Mouse (Mus musculus) spleen, adult 2 months (tissue): ENCODE data around the gene Col27a1. TPM values are rescaled to one million over a fixed set of nuclear protein-coding genes. Genes with fewer than 3 reads are reported as not detected.
A peak's percentile ranks its signal among the peaks of the same experiment; 100 is the strongest.

Experiments
- DNase-seq, 2 experiments: peaks; one replicate each; pipeline versions ENCODE4 v3.0.0 to v3.0.0-alpha.2; 2012 to 2021; ENCODE audit warnings: low spot score in 2 of 2, low read depth in 1 of 2
- H3K27ac ChIP-seq: fragments of 200-500 bp; 2 replicates; pipeline ENCODE4 v1.5.1; 2012; ENCODE audit warnings: low read length, inconsistent platforms; ENCODE audit not compliant: insufficient read depth
- H3K27me3 ChIP-seq: fragments of 200-500 bp; 2 replicates; pipeline ENCODE4 v1.6.1; 2012; ENCODE audit warnings: mild to moderate bottlenecking, moderate library complexity, low read length, inconsistent platforms; ENCODE audit not compliant: control insufficient read depth, insufficient read depth
- H3K36me3 ChIP-seq: fragments of 200-500 bp; 2 replicates; pipeline ENCODE4 v1.6.1; 2012; ENCODE audit warnings: mild to moderate bottlenecking, low read length, inconsistent platforms; ENCODE audit not compliant: control insufficient read depth, insufficient read depth
- H3K4me1 ChIP-seq: fragments of 200-500 bp; 2 replicates; pipeline ENCODE4 v1.6.1; 2011; ENCODE audit warnings: inconsistent platforms; ENCODE audit not compliant: control insufficient read depth, insufficient read depth, insufficient read length
- H3K4me3 ChIP-seq: fragments of 200-500 bp; 2 replicates; pipeline ENCODE4 v1.5.1; 2011; ENCODE audit warnings: mild to moderate bottlenecking, inconsistent platforms; ENCODE audit not compliant: insufficient read depth, insufficient read length; ENCODE audit errors: extremely low read depth
- CTCF ChIP-seq: fragments of 200-500 bp; IDR thresholded peaks from 2 replicates; pipeline ENCODE4 v1.5.1; 2011; ENCODE audit warnings: mild to moderate bottlenecking, inconsistent platforms; ENCODE audit not compliant: insufficient read depth, insufficient read length, insufficient replicate concordance; ENCODE audit errors: extremely low read depth
- POLR2A ChIP-seq: fragments of 200-500 bp; IDR thresholded peaks from 2 replicates; pipeline ENCODE4 v1.6.1; 2011; ENCODE audit warnings: low read depth, low read length, inconsistent platforms
- WGBS: fragments of 180-500 bp; shearing (Covaris S2); methylation state at CpG from one replicate; pipeline ENCODE4 v1.1.7; 2018; 5-methylcytosine and 5-hydroxymethylcytosine counted together
- polyA plus RNA-seq: library from polyadenylated mRNA; depleted of rRNA; stranded (reverse); fragments of >200 nt; gene quantifications from 2 replicates; pipeline ENCODE4 v1.2.3, GENCODE M21; 2012

Gene Col27a1
- polyA plus RNA-seq, 1 experiment = 9.1 TPM

DNA sequence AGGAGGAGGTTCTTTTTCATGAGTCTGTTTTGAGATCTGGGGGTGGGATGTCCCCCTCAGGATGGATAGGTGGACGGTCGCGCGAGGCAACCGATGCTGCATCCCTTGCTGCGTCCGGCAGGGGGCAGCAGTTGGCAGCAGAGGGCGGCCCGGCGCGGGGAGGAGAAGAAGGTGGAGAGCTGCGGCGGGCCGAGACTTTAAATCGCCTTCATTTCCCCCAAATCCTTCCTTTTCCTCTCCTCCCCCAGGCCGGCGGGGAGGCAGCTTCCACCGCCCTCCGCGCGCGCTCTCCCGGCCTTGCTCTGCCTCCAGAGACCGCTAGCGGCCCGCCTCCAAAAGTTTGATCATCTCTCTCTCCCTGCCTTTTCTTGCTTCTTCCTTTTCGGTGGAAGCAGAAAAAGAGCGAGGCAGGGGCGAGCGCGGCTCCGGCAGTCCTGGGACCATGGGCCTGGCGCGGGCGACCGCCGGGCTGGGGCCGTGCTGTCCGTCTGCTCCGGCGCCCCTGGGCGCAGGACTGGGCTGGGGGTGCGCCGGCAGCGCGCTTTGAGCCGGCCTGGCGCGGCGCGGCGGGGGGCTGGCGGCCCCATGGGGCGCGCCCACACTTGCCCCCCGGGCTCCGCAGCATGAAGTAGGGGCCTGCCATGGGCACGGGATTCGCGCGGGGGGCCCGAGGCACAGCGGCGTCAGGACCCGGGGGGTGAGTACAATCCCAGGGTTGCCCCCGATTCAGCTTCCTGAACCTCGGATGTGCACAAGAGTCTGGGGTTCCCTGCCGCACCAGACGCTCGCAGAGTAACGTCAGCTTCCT, 1.6 kb downstream of the Col27a1 start:
- no peak overlapping the region for H3K27ac ChIP-seq
- peak; percentile 21 to 73 for DNase-seq
- H3K27me3 ChIP-seq = peaks cover 10% of the 10 kb centered on the region
- peak overlapping the region; percentile 64 for H3K4me3 ChIP-seq
- no peaks in the 10 kb centered on the region for H3K36me3 ChIP-seq
- WGBS = under 1% methylated on average over 69 of the region's 71 CpGs
- peaks cover 7% of the 10 kb centered on the region for H3K4me1 ChIP-seq
- TF ChIP-seq POLR2A (no peak), CTCF (peak; percentile 91)

DNA sequence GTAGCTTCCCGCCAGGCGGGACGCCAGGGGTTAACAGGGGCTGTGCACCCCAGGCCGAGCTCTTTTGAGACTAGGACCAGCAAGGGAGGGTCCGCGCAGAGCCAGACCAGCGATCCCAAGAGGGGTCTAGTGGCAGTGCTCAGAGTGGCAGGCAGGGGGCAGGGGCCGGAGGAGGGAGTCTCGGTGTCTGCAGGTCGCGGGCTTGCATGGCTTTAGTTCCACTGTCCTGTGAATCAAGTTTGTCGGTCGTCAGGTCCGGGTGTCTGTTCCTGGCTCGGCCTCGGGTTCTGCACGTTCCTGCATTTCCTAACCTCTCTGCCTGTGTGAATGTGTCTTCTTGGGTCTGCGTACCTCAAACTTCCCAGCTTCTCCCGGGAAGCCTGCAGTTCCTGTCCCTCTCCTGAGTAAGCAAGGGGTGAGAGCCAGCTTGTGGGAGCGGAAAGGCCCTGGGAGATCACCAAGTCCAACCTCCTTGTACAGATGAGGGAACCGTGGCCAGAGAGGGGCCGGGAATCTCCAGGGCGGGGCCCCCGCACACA, 2.3 kb downstream of the Col27a1 start:
- Histone ChIP-seq H3K27ac (no peak overlapping the region), H3K4me3 (peak overlapping the region; percentile 64), H3K36me3 (no peaks in the 10 kb centered on the region), H3K4me1 (peaks cover 7% of the 10 kb centered on the region), H3K27me3 (peaks cover 10% of the 10 kb centered on the region)
- TF ChIP-seq CTCF (0 out of 2 replicates have a peak, but pooled peaks have one; percentile 15), POLR2A (no peak)
- WGBS = 17% methylated on average over 24 of the region's 24 CpGs
- peak in 1 of 2 experiments; percentile 38 for DNase-seq

GRCm38 (mm10) chr4:63216566-63216965, 2.8 kb downstream of the Col27a1 start:
- Histone ChIP-seq H3K4me3 (no peak overlapping the region), H3K27me3 (peaks cover 10% of the 10 kb centered on the region)
- WGBS = 68% methylated on average over 9 of the region's 9 CpGs

GRCm38 (mm10) chr4:63217513-63217912, 3.7 kb downstream of the Col27a1 start:
- TF ChIP-seq CTCF (no peak), POLR2A (no peak)
- WGBS = 47% methylated on average over 6 of the region's 6 CpGs
- DNase-seq = no peak
- no peaks in the 10 kb centered on the region for H3K36me3 ChIP-seq
- H3K27ac ChIP-seq = no peak overlapping the region
- peaks cover 7% of the 10 kb centered on the region for H3K4me1 ChIP-seq
- H3K27me3 ChIP-seq = peaks cover 10% of the 10 kb centered on the region
- H3K4me3 ChIP-seq = no peak overlapping the region

More at GRCm38 (mm10) chr4:63216566-63216965, 2.8 kb downstream of the Col27a1 start:
- Histone ChIP-seq H3K36me3 (no peaks in the 10 kb centered on the region), H3K27ac (no peak overlapping the region), H3K4me1 (peaks cover 7% of the 10 kb centered on the region)
- TF ChIP-seq CTCF (no peak), POLR2A (no peak)
- no peak for DNase-seq

GRCm38 (mm10) chr4:63219059-63219458, 5.3 kb downstream of the Col27a1 start:
- Histone ChIP-seq H3K4me1 (peaks cover 6% of the 10 kb centered on the region), H3K36me3 (no peaks in the 10 kb centered on the region), H3K4me3 (no peak overlapping the region), H3K27ac (no peak overlapping the region), H3K27me3 (peaks cover 6% of the 10 kb centered on the region)
- TF ChIP-seq POLR2A (no peak), CTCF (no peak)
- WGBS = 85% methylated on average over 3 of the region's 3 CpGs
- DNase-seq = no peak

GRCm38 (mm10) chr4:63219635-63220034, 5.8 kb downstream of the Col27a1 start:
- DNase-seq = no peak
- H3K27ac ChIP-seq = no peak overlapping the region
- no peaks in the 10 kb centered on the region for H3K36me3 ChIP-seq
- TF ChIP-seq POLR2A = no peak
- TF ChIP-seq CTCF = no peak
- no peaks in the 10 kb centered on the region; the same call in 1 of the 2 replicates for H3K4me1 ChIP-seq
- peaks cover 5% of the 10 kb centered on the region for H3K27me3 ChIP-seq
- H3K4me3 ChIP-seq = no peak overlapping the region
- 87% methylated on average over 6 of the region's 6 CpGs for WGBS
